Mouse (Mus musculus) embryonic facial prominence, embryonic 15.5 days (tissue): ENCODE data around the gene Nfam1. TPM values are rescaled to one million over a fixed set of nuclear protein-coding genes. Genes with fewer than 3 reads are reported as not detected.
A peak's percentile ranks its signal among the peaks of the same experiment; 100 is the strongest.
"Not testable (repeated sequence)": the region's sequence is repeated elsewhere in the genome, so short reads cannot be mapped to it uniquely, and the experiment has no call there.

Experiments used
- ATAC-seq: fragments of 200-750 bp; cut with Nextera tagmentation; 2 replicates; pipeline ENCODE4 v1.8.0; 2017; ENCODE audit warnings: low read depth, moderate TSS enrichment; ENCODE audit not compliant: insufficient number of reproducible peaks, low FRiP score, low TSS enrichment
- H3K27ac ChIP-seq: fragments of 300-500 bp; sonication (generic); replicated peaks from 2 replicates; pipeline ENCODE4 v1.5.1; 2015; ENCODE audit warnings: mild to moderate bottlenecking, inconsistent platforms
- H3K27me3 ChIP-seq: fragments of 300-500 bp; sonication (generic); 2 replicates; pipeline ENCODE4 v1.6.1; 2015; ENCODE audit warnings: inconsistent platforms
- H3K36me3 ChIP-seq: fragments of 300-500 bp; sonication (generic); 2 replicates; pipeline ENCODE4 v1.6.1; 2015; ENCODE audit warnings: mild to moderate bottlenecking, inconsistent platforms
- H3K4me1 ChIP-seq: fragments of 300-500 bp; sonication (generic); 2 replicates; pipeline ENCODE4 v1.6.1; 2015; ENCODE audit warnings: inconsistent platforms
- H3K4me2 ChIP-seq: fragments of 300-500 bp; sonication (generic); replicated peaks from 2 replicates; pipeline ENCODE4 v1.6.1; 2015; ENCODE audit warnings: mild to moderate bottlenecking, inconsistent platforms
- H3K4me3 ChIP-seq: fragments of 300-500 bp; sonication (generic); replicated peaks from 2 replicates; pipeline ENCODE4 v1.5.1; 2015; ENCODE audit warnings: mild to moderate bottlenecking, inconsistent platforms
- H3K9ac ChIP-seq: fragments of 300-500 bp; sonication (generic); 2 replicates; pipeline ENCODE4 v1.6.1; 2015; ENCODE audit warnings: inconsistent platforms
- H3K9me3 ChIP-seq: fragments of 300-500 bp; sonication (generic); replicated peaks from 2 replicates; pipeline ENCODE4 v1.6.1; 2016; ENCODE audit warnings: inconsistent platforms
- WGBS: fragments of 180-500 bp; shearing (Covaris S2); methylation state at CpG from one replicate; pipeline ENCODE4 v1.1.7; 2015; 5-methylcytosine and 5-hydroxymethylcytosine counted together
- polyA plus RNA-seq: library from polyadenylated mRNA; unstranded; fragments of >200 nt; fragmentation: Nextera tagmentation; extraction: Ambion mirVana; gene quantifications from 2 replicates; pipeline ENCODE4 v1.2.1, GENCODE M21; 2015

Nfam1 gene
- polyA plus RNA-seq: 5.2 and 6.1 TPM in 2 replicates

GRCm38 (mm10) chr15:83032981-83033541, at the start of gene Nfam1:
Gene Nfam1, minus strand, starts transcription at chr15:83033306.
- H3K4me3 ChIP-seq: no peak within 1 kb of the TSS
- H3K9ac ChIP-seq: no peak within 1 kb of the TSS
- no peak within 1 kb of the TSS for H3K27ac ChIP-seq
- ATAC-seq: no peak
- peaks cover 53% of the 10 kb centered on the region for H3K4me1 ChIP-seq
- H3K4me2 ChIP-seq: no peak within 1 kb of the TSS
- no peaks in the 10 kb centered on the region for H3K9me3 ChIP-seq
- whole genome bisulfite sequencing: 44% methylated on average over 17 of the region's 17 CpGs
- peaks cover 10% of the 10 kb centered on the region; the same call in 1 of the 2 replicates for H3K27me3 ChIP-seq
- no peaks in the 10 kb centered on the region for H3K36me3 ChIP-seq

GRCm38 (mm10) chr15:83075607-83076525, 42.8 kb upstream of the Nfam1 start:
- Histone ChIP-seq H3K27ac (no peak overlapping the region), H3K9ac (no peak overlapping the region), H3K9me3 (no peaks in the 10 kb centered on the region), H3K27me3 (no peaks in the 10 kb centered on the region), H3K4me3 (no peak overlapping the region), H3K4me1 (no peaks in the 10 kb centered on the region), H3K36me3 (no peaks in the 10 kb centered on the region), H3K4me2 (no peak overlapping the region)
- 59% methylated on average over 27 of the region's 27 CpGs for WGBS
- ATAC-seq: no peak

GRCm38 (mm10) chr15:83074179-83074578, 41.1 kb upstream of the Nfam1 start:
- no peak for ATAC-seq
- no peaks in the 10 kb centered on the region for H3K9me3 ChIP-seq
- no peak overlapping the region for H3K9ac ChIP-seq
- H3K4me2 ChIP-seq: no peak overlapping the region
- no peaks in the 10 kb centered on the region for H3K27me3 ChIP-seq
- H3K27ac ChIP-seq: no peak overlapping the region
- H3K4me3 ChIP-seq: no peak overlapping the region
- no peaks in the 10 kb centered on the region for H3K36me3 ChIP-seq
- H3K4me1 ChIP-seq: no peaks in the 10 kb centered on the region
- 79% methylated on average over 4 of the region's 4 CpGs for WGBS

- ATAC-seq: no peak
- Histone ChIP-seq H3K27ac (no peak overlapping the region), H3K4me1 (no peaks in the 10 kb centered on the region), H3K9ac (no peak overlapping the region), H3K4me2 (no peak overlapping the region), H3K4me3 (no peak overlapping the region), H3K27me3 (no peaks in the 10 kb centered on the region), H3K9me3 (no peaks in the 10 kb centered on the region), H3K36me3 (no peaks in the 10 kb centered on the region)
- WGBS: 79% methylated on average over 5 of the region's 5 CpGs
Observed at GRCm38 (mm10) chr15:83071752-83072151, 38.6 kb upstream of the Nfam1 start.

GRCm38 (mm10) chr15:83070942-83071341, 37.8 kb upstream of the Nfam1 start:
- ATAC-seq: no peak
- H3K4me3 ChIP-seq: no peak overlapping the region
- no peaks in the 10 kb centered on the region for H3K9me3 ChIP-seq
- H3K4me1 ChIP-seq: no peaks in the 10 kb centered on the region
- no peak overlapping the region for H3K4me2 ChIP-seq
- 44% methylated on average over 3 of the region's 3 CpGs for WGBS
- no peak overlapping the region for H3K27ac ChIP-seq
- no peaks in the 10 kb centered on the region for H3K27me3 ChIP-seq
- H3K9ac ChIP-seq: no peak overlapping the region
- no peaks in the 10 kb centered on the region for H3K36me3 ChIP-seq

GRCm38 (mm10) chr15:83068270-83068669, 35.2 kb upstream of the Nfam1 start:
- Histone ChIP-seq H3K9ac (no peak overlapping the region), H3K4me2 (no peak overlapping the region), H3K9me3 (no peaks in the 10 kb centered on the region), H3K27me3 (no peaks in the 10 kb centered on the region), H3K4me1 (0 out of 2 replicates have a peak, but pooled peaks cover 3% of the 10 kb centered on the region), H3K4me3 (no peak overlapping the region), H3K27ac (no peak overlapping the region), H3K36me3 (no peaks in the 10 kb centered on the region)
- 92% methylated on average over 5 of the region's 5 CpGs for WGBS
- ATAC-seq: no peak

- 35% methylated on average over 4 of the region's 4 CpGs for WGBS
Observed at GRCm38 (mm10) chr15:83065543-83065942, 32.4 kb upstream of the Nfam1 start.

GRCm38 (mm10) chr15:83062582-83062981, 29.5 kb upstream of the Nfam1 start:
- H3K4me2 ChIP-seq, H3K27me3 ChIP-seq, ATAC-seq, H3K9ac ChIP-seq, H3K4me3 ChIP-seq, H3K9me3 ChIP-seq, H3K27ac ChIP-seq, H3K36me3 ChIP-seq, H3K4me1 ChIP-seq: not testable (repeated sequence)
- WGBS: 96% methylated on average over 2 of the region's 2 CpGs

More at GRCm38 (mm10) chr15:83065543-83065942, 32.4 kb upstream of the Nfam1 start:
- Histone ChIP-seq H3K4me3 (no peak overlapping the region), H3K27ac (no peak overlapping the region), H3K36me3 (no peaks in the 10 kb centered on the region), H3K9me3 (no peaks in the 10 kb centered on the region), H3K27me3 (no peaks in the 10 kb centered on the region), H3K4me1 (peaks cover 3% of the 10 kb centered on the region; the same call in 1 of the 2 replicates), H3K9ac (no peak overlapping the region), H3K4me2 (no peak overlapping the region)
- ATAC-seq: no peak

GRCm38 (mm10) chr15:83061689-83062088, 28.6 kb upstream of the Nfam1 start:
- H3K4me3 ChIP-seq: no peak overlapping the region
- 20% methylated on average over 5 of the region's 5 CpGs for WGBS
- H3K4me1 ChIP-seq: peaks cover 7% of the 10 kb centered on the region
- ATAC-seq: peak; percentile 43; the same call in 1 of the 2 replicates
- no peaks in the 10 kb centered on the region for H3K9me3 ChIP-seq
- H3K27ac ChIP-seq: no peak overlapping the region
- no peak overlapping the region for H3K4me2 ChIP-seq
- H3K9ac ChIP-seq: no peak overlapping the region
- no peaks in the 10 kb centered on the region for H3K27me3 ChIP-seq
- no peaks in the 10 kb centered on the region for H3K36me3 ChIP-seq

- no peak for ATAC-seq
- Histone ChIP-seq H3K27me3 (no peaks in the 10 kb centered on the region), H3K36me3 (no peaks in the 10 kb centered on the region), H3K4me2 (no peak overlapping the region), H3K4me3 (no peak overlapping the region), H3K9ac (no peak overlapping the region), H3K27ac (no peak overlapping the region), H3K9me3 (no peaks in the 10 kb centered on the region), H3K4me1 (peaks cover 9% of the 10 kb centered on the region)
- WGBS: 37% methylated on average over 5 of the region's 5 CpGs
Observed at GRCm38 (mm10) chr15:83059233-83059660, 26.1 kb upstream of the Nfam1 start.

GRCm38 (mm10) chr15:83057533-83057932, 24.4 kb upstream of the Nfam1 start:
- Histone ChIP-seq H3K9ac (no peak overlapping the region), H3K4me1 (peaks cover 13% of the 10 kb centered on the region), H3K4me3 (no peak overlapping the region), H3K36me3 (no peaks in the 10 kb centered on the region), H3K4me2 (no peak overlapping the region), H3K9me3 (no peaks in the 10 kb centered on the region), H3K27ac (no peak overlapping the region), H3K27me3 (no peaks in the 10 kb centered on the region)
- ATAC-seq: no peak
- 75% methylated on average over 8 of the region's 8 CpGs for WGBS
